Mouse (Mus musculus): ENCODE measurements at regions not wholly inside any gene's neighbourhood (a gene's known extent, or its start where the extent isn't known, plus 50 kb on each side); places are given as distances from the start of the nearest gene placed in this dataset.
"Not testable (repeated sequence)": the region's sequence is repeated elsewhere in the genome, so short reads cannot be mapped to it uniquely, and the experiment has no call there.

GRCm38 (mm10) chr11:23079936-23080794 lies 72.8 kb downstream of the Fam161a start:
- no peak for DNase-seq (ENCODE audit: low spot score)

GRCm38 (mm10) chr11:23081616-23082015 lies 74.3 kb downstream of the Fam161a start:
- no peak for DNase-seq (ENCODE audit: low spot score)

- not testable (repeated sequence) for DNase-seq (ENCODE audit: low spot score)
Measured at GRCm38 (mm10) chr11:23083811-23084210, 76.5 kb downstream of the Fam161a start.

GRCm38 (mm10) chr11:23095287-23095686 lies 88.0 kb downstream of the Fam161a start:
- DNase-seq (ENCODE audit: low spot score): no peak

- not testable (repeated sequence) for DNase-seq (ENCODE audit: low spot score)
Measured at GRCm38 (mm10) chr11:23095723-23096122, 88.4 kb downstream of the Fam161a start.

GRCm38 (mm10) chr11:23096451-23097222 lies 89.3 kb downstream of the Fam161a start:
- DNase-seq (ENCODE audit: low spot score): no peak

- DNase-seq (ENCODE audit: low spot score): no peak
Measured at GRCm38 (mm10) chr11:23097223-23097490, 89.8 kb downstream of the Fam161a start.

- DNase-seq (ENCODE audit: low spot score): peak; percentile 81
Measured at GRCm38 (mm10) chr11:23114636-23115035, 107.3 kb downstream of the Fam161a start.

GRCm38 (mm10) chr11:23120533-23121210 lies 113.3 kb downstream of the Fam161a start:
- no peak for DNase-seq (ENCODE audit: low spot score)

- peak; percentile 24 for DNase-seq (ENCODE audit: low spot score)
Measured at GRCm38 (mm10) chr11:23124198-23124951, 117.0 kb downstream of the Fam161a start.

GRCm38 (mm10) chr11:23131122-23131521 lies 123.8 kb downstream of the Fam161a start:
- no peak for DNase-seq (ENCODE audit: low spot score)

GRCm38 (mm10) chr11:23131632-23132031 lies 124.2 kb upstream of the Xpo1 start:
- DNase-seq (ENCODE audit: low spot score): no peak

- DNase-seq (ENCODE audit: low spot score): peak; percentile 17
Measured at GRCm38 (mm10) chr11:23140429-23141099, 115.3 kb upstream of the Xpo1 start.

GRCm38 (mm10) chr11:23141100-23141837 lies 114.6 kb upstream of the Xpo1 start:
- DNase-seq (ENCODE audit: low spot score): no peak

GRCm38 (mm10) chr11:23148048-23148596 lies 107.7 kb upstream of the Xpo1 start:
- DNase-seq (ENCODE audit: low spot score): no peak

GRCm38 (mm10) chr11:23149556-23150244 lies 106.1 kb upstream of the Xpo1 start:
- DNase-seq (ENCODE audit: low spot score): peak; percentile 34

GRCm38 (mm10) chr11:23154851-23155250 lies 101.0 kb upstream of the Xpo1 start:
- no peak for DNase-seq (ENCODE audit: low spot score)

- no peak for DNase-seq (ENCODE audit: low spot score)
Measured at GRCm38 (mm10) chr11:23168546-23169218, 87.2 kb upstream of the Xpo1 start.

Data from gastrocnemius, adult 18-20 months (tissue).